Mouse (Mus musculus): Measurements from ENCODE around the gene Ndufb7. TPM values are rescaled to one million over a fixed set of nuclear protein-coding genes. Genes with fewer than 3 reads are reported as not detected.
"Not testable (repeated sequence)": the region's sequence is repeated elsewhere in the genome, so short reads cannot be mapped to it uniquely, and the experiment has no call there.

Ndufb7 gene
- polyA plus RNA-seq, 1 experiment from 2014 or later = 344 TPM

GRCm38 (mm10) chr8:83569165-83569564 lies 2.7 kb downstream of the Ndufb7 start:
- Histone ChIP-seq H3K9me3 (replicated peaks) (no peaks in the 10 kb centered on the region), H3K9ac (no peak overlapping the region), H3K4me3 (replicated peaks) (no peak overlapping the region), H3K4me1 (peaks cover 40% of the 10 kb centered on the region), H3K4me2 (no peak overlapping the region), H3K27ac (0 out of 2 replicates have a peak overlapping the region, but pooled peaks have one; percentile 6), H3K27me3 (no peaks in the 10 kb centered on the region), H3K36me3 (peaks cover 50% of the 10 kb centered on the region)
- WGBS = 71% methylated on average over 4 of the region's 4 CpGs
- no peak for ATAC-seq (replicated peaks; ENCODE audit: low FRiP score)

DNA sequence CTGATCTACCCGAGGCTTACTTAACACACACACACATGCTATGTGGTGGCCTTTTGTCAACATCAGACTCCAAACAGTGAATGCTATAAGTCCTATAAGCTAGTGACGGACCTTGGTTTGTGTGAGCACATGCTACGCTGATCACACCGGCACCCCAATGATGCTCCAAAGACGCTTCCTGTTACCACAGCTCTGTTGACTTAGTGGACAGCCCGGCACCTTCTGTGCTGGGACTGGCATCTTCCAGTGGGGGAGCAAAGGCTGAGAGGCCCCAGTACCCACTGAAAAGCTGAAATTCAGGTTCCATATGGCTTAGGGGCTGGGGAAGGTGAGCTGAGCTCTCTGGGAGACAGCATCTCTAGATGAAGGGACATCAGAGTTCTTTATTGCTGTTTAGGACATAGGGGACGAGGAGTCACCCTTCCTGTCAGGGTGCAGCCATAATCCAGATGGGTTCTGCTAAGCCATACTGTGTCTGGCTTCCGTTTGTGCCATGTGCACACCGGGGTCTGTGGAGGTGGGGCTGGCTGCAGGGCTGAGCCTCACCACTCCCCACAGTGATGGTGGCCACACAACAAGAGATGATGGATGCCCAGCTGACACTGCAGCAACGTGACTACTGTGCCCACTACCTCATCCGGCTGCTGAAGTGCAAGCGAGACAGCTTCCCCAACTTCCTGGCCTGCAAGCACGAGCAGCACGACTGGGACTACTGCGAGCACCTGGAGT lies 4.0 kb downstream of the Ndufb7 start:
- H3K9ac ChIP-seq = no peak overlapping the region
- H3K9me3 ChIP-seq (replicated peaks) = no peaks in the 10 kb centered on the region
- WGBS = 86% methylated on average over 15 of the region's 15 CpGs

GRCm38 (mm10) chr8:83571001-83571340 lies 4.5 kb downstream of the Ndufb7 start:
- ATAC-seq (replicated peaks; ENCODE audit: low FRiP score); H3K4me3 ChIP-seq (replicated peaks); H3K27me3 ChIP-seq; H3K27ac ChIP-seq; H3K9me3 ChIP-seq (replicated peaks); H3K4me2 ChIP-seq; H3K9ac ChIP-seq: not testable (repeated sequence)
- Histone ChIP-seq H3K4me1 (peaks cover 58% of the 10 kb centered on the region), H3K36me3 (peaks cover 51% of the 10 kb centered on the region)
- 92% methylated on average over 6 of the region's 7 CpGs for WGBS

More for the DNA sequence above, 4.0 kb downstream of the Ndufb7 start:
- H3K27me3 ChIP-seq = no peaks in the 10 kb centered on the region
- peaks cover 53% of the 10 kb centered on the region for H3K4me1 ChIP-seq
- peaks cover 51% of the 10 kb centered on the region for H3K36me3 ChIP-seq
- H3K4me3 ChIP-seq (replicated peaks) = no peak overlapping the region
- no peak for ATAC-seq (replicated peaks; ENCODE audit: low FRiP score)
- H3K27ac ChIP-seq = no peak overlapping the region
- no peak overlapping the region for H3K4me2 ChIP-seq

DNA sequence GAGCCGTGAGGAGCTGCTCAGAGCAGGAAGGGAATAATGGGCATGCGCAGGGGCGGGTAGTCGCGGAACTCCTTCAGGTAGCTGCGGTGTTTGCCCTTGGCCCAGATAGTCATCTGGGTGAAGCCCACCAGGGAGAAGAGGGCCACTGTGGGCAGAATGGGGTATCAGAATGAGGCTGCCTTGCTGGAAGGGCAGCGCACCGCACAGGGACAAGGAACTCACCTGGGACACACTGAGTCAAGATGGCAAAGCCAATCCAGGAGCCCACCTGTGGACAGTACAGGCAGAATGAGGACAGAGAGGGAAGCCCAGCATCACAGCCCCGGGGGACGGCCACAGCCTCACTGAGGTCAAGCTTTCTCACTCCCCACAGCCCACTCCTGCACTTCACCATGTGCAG lies 5.3 kb downstream of the Ndufb7 start:
- ATAC-seq (replicated peaks; ENCODE audit: low FRiP score) = no peak
- WGBS = 91% methylated on average over 10 of the region's 10 CpGs

DNA sequence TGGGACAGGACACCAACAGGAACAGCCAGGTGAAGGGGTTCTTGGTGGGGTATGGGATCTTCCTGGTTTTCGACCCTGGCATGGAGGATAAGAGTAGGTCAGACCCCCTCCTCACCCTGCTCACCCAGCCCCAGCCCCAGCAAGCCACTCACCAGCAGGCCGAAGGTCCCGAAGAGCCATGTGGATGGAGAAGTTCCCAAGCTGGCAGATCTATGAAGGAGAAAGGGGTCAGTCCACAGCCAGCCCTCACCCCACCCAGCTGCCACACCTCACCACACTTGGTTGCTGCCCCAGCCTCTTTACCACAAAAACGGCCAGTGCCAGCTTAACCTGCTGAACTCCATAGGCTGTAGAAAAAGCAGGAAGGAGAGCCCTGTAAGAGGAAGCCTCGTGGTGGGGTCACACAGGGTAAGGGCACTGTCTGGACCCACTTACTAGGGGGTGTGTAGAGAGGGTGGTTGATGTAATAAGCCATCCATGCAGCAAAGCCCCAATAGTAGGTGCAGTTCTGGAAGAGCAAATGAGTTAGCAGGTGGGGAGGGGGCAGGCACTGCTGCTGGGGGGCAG lies 5.9 kb downstream of the Ndufb7 start:
- no peak overlapping the region for H3K9ac ChIP-seq
- 77% methylated on average over 5 of the region's 5 CpGs for WGBS
- H3K4me2 ChIP-seq = no peak overlapping the region
- ATAC-seq (replicated peaks; ENCODE audit: low FRiP score) = no peak
- H3K9me3 ChIP-seq (replicated peaks) = no peaks in the 10 kb centered on the region
- peaks cover 51% of the 10 kb centered on the region for H3K36me3 ChIP-seq
- peaks cover 69% of the 10 kb centered on the region for H3K4me1 ChIP-seq
- H3K27me3 ChIP-seq = no peaks in the 10 kb centered on the region
- no peak overlapping the region for H3K4me3 ChIP-seq (replicated peaks)
- no peak overlapping the region for H3K27ac ChIP-seq

More for the DNA sequence above, 5.3 kb downstream of the Ndufb7 start:
- Histone ChIP-seq H3K27ac (no peak overlapping the region), H3K9me3 (replicated peaks) (no peaks in the 10 kb centered on the region), H3K4me2 (no peak overlapping the region), H3K36me3 (peaks cover 51% of the 10 kb centered on the region), H3K4me1 (peaks cover 65% of the 10 kb centered on the region), H3K27me3 (no peaks in the 10 kb centered on the region), H3K4me3 (replicated peaks) (no peak overlapping the region), H3K9ac (no peak overlapping the region)

DNA sequence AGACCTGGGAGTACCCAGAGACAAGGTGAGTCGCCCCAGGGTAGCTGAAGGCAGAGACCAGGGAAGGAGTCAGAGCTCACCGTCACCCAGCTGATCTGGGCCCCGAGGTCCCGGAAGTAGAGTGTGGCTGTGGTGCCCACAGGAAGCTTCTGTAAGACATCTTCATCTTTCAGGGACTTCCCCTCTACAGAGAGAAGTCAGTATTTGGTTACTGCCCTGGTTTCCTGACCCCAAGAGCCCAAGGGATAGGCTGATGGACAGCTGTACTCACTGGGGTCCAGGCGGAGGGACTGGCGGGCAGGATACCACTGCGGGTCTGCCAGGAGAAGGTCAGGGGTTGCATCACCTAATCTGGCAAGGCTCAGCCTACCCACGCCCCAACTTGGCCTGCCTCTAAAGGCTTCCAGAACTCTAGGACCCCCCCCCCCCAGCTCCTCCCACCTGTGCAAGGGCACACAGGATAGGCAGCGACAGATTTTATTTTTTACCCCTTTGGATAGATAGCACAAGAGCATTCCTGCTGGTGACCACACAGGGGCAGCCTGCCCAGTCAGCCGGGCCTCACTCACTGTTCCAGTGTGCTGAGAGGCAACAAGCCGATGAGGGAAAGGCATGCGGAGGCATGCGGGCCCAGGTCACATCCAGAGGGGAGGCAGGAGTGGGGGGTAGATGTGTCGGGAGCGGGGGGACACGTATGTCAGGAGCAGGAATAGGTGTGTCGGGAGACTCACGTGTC lies 6.8 kb downstream of the Ndufb7 start:
- Histone ChIP-seq H3K27me3 (no peaks in the 10 kb centered on the region), H3K9ac (no peak overlapping the region), H3K36me3 (peaks cover 51% of the 10 kb centered on the region), H3K4me1 (peaks cover 67% of the 10 kb centered on the region), H3K4me3 (replicated peaks) (no peak overlapping the region), H3K4me2 (no peak overlapping the region), H3K9me3 (replicated peaks) (no peaks in the 10 kb centered on the region), H3K27ac (no peak overlapping the region)
- ATAC-seq (replicated peaks; ENCODE audit: low FRiP score) = no peak
- WGBS = 78% methylated on average over 18 of the region's 18 CpGs

GRCm38 (mm10) chr8:83574631-83575315 lies 8.3 kb downstream of the Ndufb7 start:
- H3K4me3 ChIP-seq (replicated peaks) = no peak overlapping the region
- H3K4me1 ChIP-seq = peaks cover 72% of the 10 kb centered on the region
- WGBS = 56% methylated on average over 15 of the region's 15 CpGs
- H3K27ac ChIP-seq = peak overlapping the region; percentile 68
- H3K4me2 ChIP-seq = no peak overlapping the region; the same call in 1 of the 2 replicates
- no peaks in the 10 kb centered on the region for H3K9me3 ChIP-seq (replicated peaks)
- ATAC-seq (replicated peaks; ENCODE audit: low FRiP score) = no peak
- H3K9ac ChIP-seq = no peak overlapping the region
- peaks cover 43% of the 10 kb centered on the region for H3K36me3 ChIP-seq
- no peaks in the 10 kb centered on the region for H3K27me3 ChIP-seq

DNA sequence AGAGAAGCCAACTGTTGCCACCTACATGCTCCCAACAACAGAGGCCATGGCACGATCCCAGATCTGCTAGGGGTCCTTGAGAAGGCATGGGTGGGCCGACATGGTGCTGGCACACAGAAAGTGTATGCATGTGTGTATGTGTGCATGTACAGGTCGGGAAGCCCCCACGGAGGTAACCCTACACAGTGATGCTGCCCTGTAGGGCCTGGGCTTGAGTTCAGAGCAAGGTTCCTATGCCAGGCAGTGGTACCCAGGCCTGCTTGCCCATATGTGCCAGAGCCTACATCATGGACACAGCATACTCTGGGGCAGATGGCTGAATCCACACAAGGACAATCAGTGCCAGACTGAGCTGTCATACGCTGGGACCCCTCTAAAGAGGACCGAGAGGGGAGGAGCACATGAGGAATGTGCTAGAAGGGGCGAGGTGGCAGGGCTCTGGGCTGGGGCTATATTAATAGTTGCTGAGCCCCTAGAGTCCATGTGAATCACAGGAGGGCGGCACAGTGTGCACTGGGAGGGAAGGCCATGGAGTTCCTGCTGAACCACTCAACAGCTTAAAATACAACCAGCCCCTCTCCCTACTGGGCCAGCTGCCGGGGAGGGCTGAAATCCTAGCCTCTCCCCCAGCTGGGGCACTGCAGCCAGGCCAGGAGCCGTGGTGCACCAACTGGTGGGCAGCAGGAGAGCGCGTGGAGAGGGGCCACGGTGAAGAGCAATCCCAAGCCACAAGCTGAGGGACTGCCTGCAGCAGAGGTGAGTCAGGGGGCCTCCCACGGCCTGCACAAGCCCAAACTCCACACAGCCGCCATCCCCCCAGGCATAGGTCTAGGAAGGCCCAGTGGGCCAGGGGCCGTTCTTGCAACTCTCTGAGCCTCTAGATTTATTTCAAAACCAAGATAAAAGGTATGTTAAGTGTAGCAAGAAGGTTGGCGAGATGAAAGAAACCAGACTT lies 9.4 kb downstream of the Ndufb7 start:
- peak overlapping the region; percentile 71 for H3K27ac ChIP-seq
- H3K9ac ChIP-seq = 0 out of 2 replicates have a peak overlapping the region, but pooled peaks have one; percentile 19
- 52% methylated on average over 17 of the region's 17 CpGs for WGBS
- no peaks in the 10 kb centered on the region for H3K9me3 ChIP-seq (replicated peaks)
- peaks cover 32% of the 10 kb centered on the region for H3K36me3 ChIP-seq
- peak overlapping the region; percentile 14; the same call in 1 of the 2 replicates for H3K4me2 ChIP-seq
- peak; percentile 30 for ATAC-seq (replicated peaks; ENCODE audit: low FRiP score)
- H3K27me3 ChIP-seq = no peaks in the 10 kb centered on the region
- no peak overlapping the region for H3K4me3 ChIP-seq (replicated peaks)
- peaks cover 83% of the 10 kb centered on the region for H3K4me1 ChIP-seq

DNA sequence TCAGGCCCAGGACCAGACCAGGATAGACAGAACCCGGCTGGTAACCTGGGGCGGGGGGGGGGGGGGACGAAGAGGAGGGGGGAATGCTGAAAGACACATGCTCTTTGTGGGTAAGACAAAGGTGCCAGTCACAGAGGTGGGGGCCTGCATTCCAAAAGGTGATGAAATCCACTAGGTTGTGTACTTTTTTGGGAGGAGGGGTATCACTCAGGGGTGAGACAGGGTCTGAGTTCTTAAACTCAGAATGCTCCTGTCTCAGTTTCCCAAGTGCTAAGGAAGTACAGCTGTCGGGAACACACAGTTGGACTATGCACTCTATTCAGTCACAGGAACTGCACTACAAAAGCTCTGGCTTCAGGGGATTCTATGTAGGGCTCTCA lies 10.0 kb downstream of the Ndufb7 start:
- peak overlapping the region; percentile 71 for H3K27ac ChIP-seq
- peaks cover 26% of the 10 kb centered on the region for H3K36me3 ChIP-seq
- 46% methylated on average over 2 of the region's 4 CpGs for WGBS
- H3K9ac ChIP-seq = no peak overlapping the region
- no peaks in the 10 kb centered on the region for H3K9me3 ChIP-seq (replicated peaks)
- no peaks in the 10 kb centered on the region for H3K27me3 ChIP-seq
- no peak overlapping the region for H3K4me2 ChIP-seq
- ATAC-seq (replicated peaks; ENCODE audit: low FRiP score) = no peak
- H3K4me3 ChIP-seq (replicated peaks) = no peak overlapping the region
- peaks cover 90% of the 10 kb centered on the region for H3K4me1 ChIP-seq

- H3K4me1 ChIP-seq = peaks cover 90% of the 10 kb centered on the region
- WGBS = 53% methylated on average over 4 of the region's 4 CpGs
Measured at GRCm38 (mm10) chr8:83576921-83577320, 10.4 kb downstream of the Ndufb7 start.

DNA sequence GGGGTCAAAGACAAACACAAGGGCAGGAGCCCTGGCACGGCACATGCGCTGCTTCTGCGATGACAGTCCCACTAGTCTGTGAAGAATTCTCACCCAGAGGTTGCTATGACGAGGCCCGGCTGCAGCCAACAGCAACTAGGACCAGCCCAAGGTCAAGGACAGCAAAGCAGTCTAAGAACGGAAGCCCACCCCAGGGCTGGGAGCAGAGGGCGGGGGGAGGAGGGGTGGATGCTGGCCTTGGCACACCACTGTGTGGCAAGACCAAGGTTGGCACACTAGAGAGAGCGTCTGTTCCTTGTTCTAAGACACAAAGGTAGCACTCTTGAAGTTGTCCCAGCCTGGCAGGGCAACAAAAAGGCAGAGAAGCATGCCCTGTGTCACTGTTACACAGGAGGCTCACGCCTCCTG lies 10.9 kb downstream of the Ndufb7 start:
- WGBS = 43% methylated on average over 9 of the region's 9 CpGs
- no peak overlapping the region for H3K9ac ChIP-seq
- H3K4me1 ChIP-seq = peaks cover 92% of the 10 kb centered on the region
- ATAC-seq (replicated peaks; ENCODE audit: low FRiP score) = no peak
- H3K4me2 ChIP-seq = peak overlapping the region; percentile 2; the same call in 1 of the 2 replicates
- H3K27me3 ChIP-seq = no peaks in the 10 kb centered on the region
- H3K27ac ChIP-seq = peak overlapping the region; percentile 71
- no peaks in the 10 kb centered on the region for H3K9me3 ChIP-seq (replicated peaks)
- peaks cover 17% of the 10 kb centered on the region for H3K36me3 ChIP-seq
- no peak overlapping the region for H3K4me3 ChIP-seq (replicated peaks)

More at GRCm38 (mm10) chr8:83576921-83577320, 10.4 kb downstream of the Ndufb7 start:
- Histone ChIP-seq H3K9me3 (replicated peaks) (no peaks in the 10 kb centered on the region), H3K9ac (no peak overlapping the region), H3K27me3 (no peaks in the 10 kb centered on the region), H3K36me3 (peaks cover 21% of the 10 kb centered on the region), H3K4me2 (peak overlapping the region; percentile 2; the same call in 1 of the 2 replicates), H3K4me3 (replicated peaks) (no peak overlapping the region), H3K27ac (peak overlapping the region; percentile 71)
- no peak for ATAC-seq (replicated peaks; ENCODE audit: low FRiP score)
